Mouse (Mus musculus) ES-Bruce4 (cell line): ENCODE results near the gene Svs1. TPM values are rescaled to one million over a fixed set of nuclear protein-coding genes. Genes with fewer than 3 reads are reported as not detected.

Experiments
- H3K27ac ChIP-seq: 2 replicates; pipeline ENCODE4 v1.5.1; 2012; ENCODE audit warnings: low read length, inconsistent platforms; ENCODE audit not compliant: insufficient read depth
- H3K27me3 ChIP-seq: 2 replicates; pipeline ENCODE4 v1.6.1; 2012; ENCODE audit warnings: mild to moderate bottlenecking, low read length, inconsistent platforms; ENCODE audit not compliant: control insufficient read depth, poor library complexity, insufficient read depth, severe bottlenecking
- H3K36me3 ChIP-seq: 2 replicates; pipeline ENCODE4 v1.6.1; 2012; ENCODE audit warnings: inconsistent platforms, mild to moderate bottlenecking, low read length, moderate library complexity; ENCODE audit not compliant: control insufficient read depth, poor library complexity, insufficient read depth, severe bottlenecking
- H3K4me1 ChIP-seq: one replicate; pipeline ENCODE4 v1.8.1; 2011; ENCODE audit warnings: low read length; ENCODE audit not compliant: control insufficient read depth, insufficient read depth
- H3K4me3 ChIP-seq: 2 replicates; pipeline ENCODE4 v1.5.1; 2011; ENCODE audit warnings: low read depth, mild to moderate bottlenecking, low read length
- H3K9ac ChIP-seq: 2 replicates; pipeline ENCODE4 v1.6.1; 2012; ENCODE audit warnings: low read depth, mild to moderate bottlenecking, inconsistent platforms; ENCODE audit not compliant: poor library complexity, severe bottlenecking
- H3K9me3 ChIP-seq: replicated peaks from 2 replicates; pipeline ENCODE4 v1.6.1; 2012; ENCODE audit warnings: mild to moderate bottlenecking, low read length, inconsistent platforms; ENCODE audit not compliant: control insufficient read depth, poor library complexity, insufficient read depth, severe bottlenecking
- CTCF ChIP-seq: IDR thresholded peaks from one replicate; pipeline ENCODE4 v1.8.1; 2011; ENCODE audit warnings: low read depth, low read length
- EP300 ChIP-seq: IDR thresholded peaks from 2 replicates; pipeline ENCODE4 v1.6.1; 2011; ENCODE audit warnings: low read depth, low read length; ENCODE audit not compliant: insufficient read depth
- POLR2A ChIP-seq: IDR thresholded peaks from one replicate; pipeline ENCODE4 v1.8.1; 2011; ENCODE audit warnings: low read length; ENCODE audit not compliant: insufficient read depth
- polyA plus RNA-seq: library from polyadenylated mRNA; stranded (reverse); fragments of >200 nt; gene quantifications from 2 replicates; pipeline ENCODE4 v1.2.4, GENCODE M21; 2011; ENCODE audit warnings: low read depth; ENCODE audit not compliant: missing spikeins, insufficient read depth, insufficient read length

Gene Svs1
- polyA plus RNA-seq, 1 experiment: not detected

- Histone ChIP-seq H3K27ac (no peak within 1 kb of the TSS), H3K27me3 (no peaks in the 10 kb centered on the region), H3K4me3 (peak within 1 kb of the TSS; percentile 66), H3K36me3 (no peaks in the 10 kb centered on the region), H3K4me1 (peaks cover 2% of the 10 kb centered on the region), H3K9me3 (no peaks in the 10 kb centered on the region), H3K9ac (no peak within 1 kb of the TSS)
- TF ChIP-seq EP300 (no peak), POLR2A (no peak), CTCF (no peak)
Measured at GRCm38 (mm10) chr6:49036275-49037267, 49.9 kb downstream of the Svs1 start, which contains the start of gene Gpnmb. Gpnmb (plus strand) TSS chr6:49036546.

GRCm38 (mm10) chr6:49037268-49037662 is 50.6 kb downstream of the Svs1 start:
- no peak overlapping the region for H3K9ac ChIP-seq
- TF ChIP-seq EP300 (no peak), CTCF (no peak), POLR2A (no peak)
- no peak overlapping the region for H3K27ac ChIP-seq
- H3K36me3 ChIP-seq: no peaks in the 10 kb centered on the region
- no peaks in the 10 kb centered on the region for H3K27me3 ChIP-seq
- H3K9me3 ChIP-seq: no peaks in the 10 kb centered on the region
- peaks cover 2% of the 10 kb centered on the region for H3K4me1 ChIP-seq
- peak overlapping the region; percentile 66 for H3K4me3 ChIP-seq

GRCm38 (mm10) chr6:49039470-49040180 is 53.0 kb downstream of the Svs1 start:
- Histone ChIP-seq H3K27ac (no peak overlapping the region), H3K9ac (peak overlapping the region; percentile 84), H3K4me1 (peaks cover 2% of the 10 kb centered on the region), H3K27me3 (no peaks in the 10 kb centered on the region), H3K9me3 (no peaks in the 10 kb centered on the region), H3K36me3 (no peaks in the 10 kb centered on the region), H3K4me3 (peak overlapping the region; percentile 18)
- TF ChIP-seq EP300 (no peak), CTCF (peak; percentile 72)

Other genes starting within 250 kb of the Svs1 start
- gene Gimap1, start 247.8 kb upstream of the Svs1 start, polyA plus RNA-seq: not detected in 2 replicates
- not detected in 2 replicates for gene Gimap5, start 240.7 kb upstream of the Svs1 start, polyA plus RNA-seq
- not detected in 2 replicates for gene Gimap3, start 216.0 kb upstream of the Svs1 start, polyA plus RNA-seq
- gene Tmem176a, start 145.9 kb upstream of the Svs1 start, polyA plus RNA-seq: 13.5 and 15.5 TPM in 2 replicates
- 7.1 and 7.2 TPM in 2 replicates for gene Tmem176b, start 145.4 kb upstream of the Svs1 start, polyA plus RNA-seq
- 0.24 and 0.30 TPM in 2 replicates for gene Aoc1, start 114.0 kb upstream of the Svs1 start, polyA plus RNA-seq
- not detected in 2 replicates for gene 1600015I10Rik, start 57.0 kb upstream of the Svs1 start, polyA plus RNA-seq
- not detected in 2 replicates for gene Doxl2, start 11.9 kb upstream of the Svs1 start, polyA plus RNA-seq
- 2.5 and 2.7 TPM in 2 replicates for gene Gpnmb, start 49.7 kb downstream of the Svs1 start, polyA plus RNA-seq
- gene Malsu1, start 86.9 kb downstream of the Svs1 start, polyA plus RNA-seq: 26.8 and 37.2 TPM in 2 replicates
- gene Igf2bp3, start 228.1 kb downstream of the Svs1 start, polyA plus RNA-seq: 78.2 and 85.8 TPM in 2 replicates